Comparison of ENCODE assay signal across 8 mouse cellular contexts in the genomic region with DNA sequence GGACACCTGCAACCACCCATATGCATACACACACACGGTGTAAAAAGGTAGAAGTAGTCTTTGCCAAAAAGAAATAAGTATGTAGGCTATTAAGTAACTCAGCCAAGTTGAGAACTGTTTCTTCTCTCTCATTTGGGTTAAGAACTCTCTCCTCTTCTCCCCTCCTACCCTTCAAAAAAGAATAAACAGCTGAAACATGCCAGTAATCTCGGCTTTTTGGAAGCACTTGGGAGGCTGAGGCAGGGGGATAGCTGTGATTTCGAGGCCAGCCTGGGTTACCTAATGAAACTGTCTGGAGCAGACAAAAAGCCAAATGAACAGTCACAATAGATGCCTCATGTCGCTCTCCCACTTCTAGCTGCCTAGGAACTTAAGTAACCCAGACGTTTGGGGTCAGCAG. TPM values are rescaled to one million over a fixed set of nuclear protein-coding genes. Genes with fewer than 3 reads are reported as not detected.
DNase-seq lines count a peak whose midpoint lies in the region; ATAC-seq and TF ChIP-seq lines count a peak whose summit lies in the region.

No protein-coding gene starts in this region.

- H3K27me3 ChIP-seq in heart, embryonic 10.5 days (ENCODE audit: insufficient read depth, poor library complexity, severe bottlenecking), result no peaks in the 10 kb centered on the region
- no peaks in the 10 kb centered on the region for H3K27me3 ChIP-seq in ES-Bruce4 (ENCODE audit: control insufficient read depth, insufficient read depth, low read length, poor library complexity, severe bottlenecking)
- no peaks in the 10 kb centered on the region for H3K27me3 ChIP-seq in forebrain, embryonic 14.5 days (replicated peaks; ENCODE audit: control insufficient read depth, insufficient read depth, low read length)
- H3K27me3 ChIP-seq in liver, embryonic 16.5 days (ENCODE audit: control insufficient read depth, insufficient read depth, low read depth, low read length), result no peaks in the 10 kb centered on the region

- H3K4me2 ChIP-seq in forebrain, embryonic 14.5 days (ENCODE audit: low read length), result peak overlapping the region; percentile 88
- H3K4me2 ChIP-seq in liver, embryonic 16.5 days (ENCODE audit: low read depth, low read length), result peak overlapping the region; percentile 97

- no peak for DNase-seq in heart, embryonic 10.5 days (ENCODE audit: low spot score)
- no peak for DNase-seq in heart, postnatal 36 days
- DNase-seq in forebrain, embryonic 14.5 days (ENCODE audit: low spot score), result no peak
- no peak for DNase-seq in urinary bladder, adult 2 months (ENCODE audit: low spot score)
- no peak for DNase-seq in gastrocnemius, postnatal 4 days (ENCODE audit: low spot score in 2 of 2)
- DNase-seq in MN1 (ENCODE audit: low spot score), result no peak

- H3K4me1 ChIP-seq in heart, embryonic 10.5 days, result peaks cover 5% of the 10 kb centered on the region; the same call in 1 of the 2 replicates
- no peaks in the 10 kb centered on the region for H3K4me1 ChIP-seq in ES-Bruce4 (ENCODE audit: control insufficient read depth, insufficient read depth, low read length)
- peaks cover 6% of the 10 kb centered on the region; the same call in 1 of the 2 replicates for H3K4me1 ChIP-seq in forebrain, embryonic 14.5 days (ENCODE audit: control insufficient read depth, insufficient read depth, low read length)
- peaks cover 17% of the 10 kb centered on the region for H3K4me1 ChIP-seq in liver, embryonic 16.5 days (ENCODE audit: control insufficient read depth, low read depth, low read length)

- no peak for TF ChIP-seq CTCF in ES-Bruce4 (IDR thresholded peaks at IDR 0.05; ENCODE audit: low read depth, low read length)

- peak overlapping the region; percentile 90 for H3K4me3 ChIP-seq in heart, embryonic 10.5 days
- peak overlapping the region; percentile 91 for H3K4me3 ChIP-seq in ES-Bruce4 (ENCODE audit: low read depth, low read length)
- peak overlapping the region; percentile 86 for H3K4me3 ChIP-seq in forebrain, embryonic 14.5 days (ENCODE audit: low read depth, low read length)
- peak overlapping the region; percentile 75 for H3K4me3 ChIP-seq in liver, embryonic 16.5 days (ENCODE audit: low read depth, low read length)

- H3K27ac ChIP-seq in heart, embryonic 10.5 days, result peak overlapping the region; percentile 82
- H3K27ac ChIP-seq in ES-Bruce4 (ENCODE audit: insufficient read depth, low read length), result no peak overlapping the region
- 0 out of 2 replicates have a peak overlapping the region, but pooled peaks have one; percentile 80 for H3K27ac ChIP-seq in forebrain, embryonic 14.5 days (ENCODE audit: low read depth, low read length)
- peak overlapping the region; percentile 53 for H3K27ac ChIP-seq in liver, embryonic 16.5 days (ENCODE audit: low read length)

- peaks cover 31% of the 10 kb centered on the region; the same call in 1 of the 2 replicates for H3K36me3 ChIP-seq in heart, embryonic 10.5 days
- peaks cover 6% of the 10 kb centered on the region for H3K36me3 ChIP-seq in ES-Bruce4 (ENCODE audit: control insufficient read depth, insufficient read depth, low read length, poor library complexity, severe bottlenecking)
- peaks cover 19% of the 10 kb centered on the region; the same call in 1 of the 2 replicates for H3K36me3 ChIP-seq in forebrain, embryonic 14.5 days (ENCODE audit: control insufficient read depth, insufficient read depth, low read length)
- no peaks in the 10 kb centered on the region; the same call in 1 of the 2 replicates for H3K36me3 ChIP-seq in liver, embryonic 16.5 days (ENCODE audit: control insufficient read depth, insufficient read depth)

- ATAC-seq in forebrain, embryonic 14.5 days, result no peak
- ATAC-seq in liver, embryonic 16.5 days (ENCODE audit: low read depth), result no peak

- TF ChIP-seq POLR2A in ES-Bruce4 (IDR thresholded peaks at IDR 0.05; ENCODE audit: insufficient read depth, low read length), result no peak

- TF ChIP-seq EP300 in ES-Bruce4 (IDR thresholded peaks at IDR 0.05; ENCODE audit: insufficient read depth, low read depth, low read length), result no peak

- intact Hi-C loops in heart, postnatal 36 days (cut with DNase I), result loop anchor here (2.0 to 5.0 kb wide), 2 partner anchors 68 to 78 kb away; a partner anchor contains a TSS

- peak overlapping the region; percentile 51 for H3K9ac ChIP-seq in ES-Bruce4 (ENCODE audit: low read depth, poor library complexity, severe bottlenecking)
- peak overlapping the region; percentile 82 for H3K9ac ChIP-seq in forebrain, embryonic 14.5 days (ENCODE audit: low read length)
- peak overlapping the region; percentile 59 for H3K9ac ChIP-seq in liver, embryonic 16.5 days (ENCODE audit: low read depth, low read length)

- WGBS in heart, embryonic 10.5 days, result 23% methylated on average over 5 of the region's 5 CpGs
- WGBS in forebrain, embryonic 14.5 days, result 18% methylated on average over 5 of the region's 5 CpGs
- 16% methylated on average over 5 of the region's 5 CpGs for WGBS in liver, embryonic 16.5 days (ENCODE audit: insufficient replicate concordance)

- H3K9me3 ChIP-seq in heart, embryonic 10.5 days, result no peaks in the 10 kb centered on the region
- H3K9me3 ChIP-seq in ES-Bruce4 (replicated peaks; ENCODE audit: control insufficient read depth, insufficient read depth, low read length, poor library complexity, severe bottlenecking), result no peaks in the 10 kb centered on the region
- no peaks in the 10 kb centered on the region for H3K9me3 ChIP-seq in forebrain, embryonic 14.5 days (replicated peaks; ENCODE audit: control insufficient read depth, low read length)
- no peaks in the 10 kb centered on the region for H3K9me3 ChIP-seq in liver, embryonic 16.5 days (replicated peaks; ENCODE audit: control insufficient read depth, low read length)

RNA-seq across cellular contexts. Expression of a gene that starts 0.7 kb away (rescaled TPM):
- polyA plus RNA-seq in heart, embryonic 10.5 days (2016; fragmentation: Nextera tagmentation; extraction: Ambion mirVana), result 60.5 and 65.5 TPM in 2 replicates
- total RNA-seq in heart, postnatal 36 days (2021), result 10 to 100 TPM; 28.5 to 29.1 TPM
- 59.0 and 65.7 TPM in 2 replicates for polyA plus RNA-seq in ES-Bruce4 (2011; ENCODE audit: insufficient read depth, insufficient read length, low read depth, missing spikeins)
- 97.5 and 104 TPM in 2 replicates for polyA plus RNA-seq in forebrain, embryonic 14.5 days (2014; fragmentation: Nextera tagmentation; extraction: Ambion mirVana)
- polyA plus RNA-seq in liver, embryonic 16.5 days (2015; fragmentation: Nextera tagmentation; extraction: Ambion mirVana), result 33.4 and 34.5 TPM in 2 replicates
- 52.2 and 65.8 TPM in 2 replicates for polyA plus RNA-seq in urinary bladder, adult 2 months (2012; rRNA removed)
- total RNA-seq in gastrocnemius, postnatal 4 days (2021), result 10 to 100 TPM; 31.1 to 33.4 TPM

RNA-seq across cellular contexts. Expression of a gene that starts 42.2 kb away (rescaled TPM):
- polyA plus RNA-seq in heart, embryonic 10.5 days (2016; fragmentation: Nextera tagmentation; extraction: Ambion mirVana), result not detected in 2 replicates
- total RNA-seq in heart, postnatal 36 days (2021), result 1 to 10 TPM; 1.3 to 1.5 TPM
- polyA plus RNA-seq in ES-Bruce4 (2011; ENCODE audit: insufficient read depth, insufficient read length, low read depth, missing spikeins), result not detected in 2 replicates
- polyA plus RNA-seq in forebrain, embryonic 14.5 days (2014; fragmentation: Nextera tagmentation; extraction: Ambion mirVana), result not detected in 2 replicates
- polyA plus RNA-seq in liver, embryonic 16.5 days (2015; fragmentation: Nextera tagmentation; extraction: Ambion mirVana), result not detected in 2 replicates
- polyA plus RNA-seq in urinary bladder, adult 2 months (2012; rRNA removed), result not detected in 2 replicates
- not detected for total RNA-seq in gastrocnemius, postnatal 4 days (2021)
